In the genomic region with DNA sequence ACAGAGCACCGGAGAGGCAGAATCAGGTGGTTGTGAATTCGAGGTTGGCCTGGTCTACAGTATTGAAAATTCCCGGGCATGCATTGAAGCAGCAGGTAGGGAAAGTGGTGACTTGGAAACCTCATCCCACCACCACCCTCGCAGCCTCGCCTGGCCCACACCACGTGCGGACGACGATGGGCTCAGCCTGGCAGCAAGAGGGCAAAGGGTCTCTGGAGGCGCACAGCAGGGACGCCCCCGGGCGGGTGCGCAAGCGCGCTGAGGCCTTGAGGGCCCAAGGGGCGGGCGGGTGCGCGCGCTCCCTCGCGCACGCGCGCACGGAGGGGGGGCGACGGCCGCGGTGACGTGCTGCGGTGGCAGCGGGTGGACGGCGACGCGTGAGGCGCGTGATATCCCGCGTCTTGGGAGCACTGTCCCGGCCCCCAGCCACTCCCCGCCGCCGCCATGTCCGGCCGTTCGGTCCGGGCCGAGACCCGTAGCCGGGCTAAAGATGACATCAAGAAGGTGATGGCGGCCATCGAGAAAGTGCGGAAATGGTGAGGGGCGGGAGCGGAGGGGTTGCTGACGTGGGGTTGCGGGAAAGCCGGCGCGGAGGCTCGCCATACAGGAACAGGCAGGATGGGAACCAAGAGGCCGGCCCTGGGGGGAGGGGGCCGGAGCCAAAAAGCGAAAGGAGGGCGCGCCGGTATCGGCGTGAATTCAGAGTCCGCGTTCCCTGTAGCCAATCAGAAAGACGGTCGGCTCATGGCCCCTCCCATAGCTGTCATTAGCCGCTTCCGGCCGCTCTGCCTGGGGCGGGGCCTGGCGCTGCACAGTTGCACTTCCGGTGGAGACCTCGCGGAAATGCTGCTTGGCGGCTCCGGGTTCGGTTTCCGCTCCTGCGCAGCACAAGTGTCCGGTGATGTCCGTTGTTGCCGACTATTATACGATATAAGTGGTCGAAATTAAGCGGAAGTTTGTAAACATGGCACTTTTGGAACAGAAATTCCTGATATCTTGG, we compare ENCODE assay signal across 8 mouse cellular contexts. TPM values are rescaled to one million over a fixed set of nuclear protein-coding genes. Genes with fewer than 3 reads are reported as not detected.
DNase-seq lines count a peak whose midpoint lies in the region; ATAC-seq and TF ChIP-seq lines count a peak whose summit lies in the region.

A gene (plus strand): TSS at position 221 of the 1,000 bp plus-strand sequence.

- peaks cover 27% of the 10 kb centered on the region for H3K36me3 ChIP-seq in hindbrain, embryonic 13.5 days

- TF ChIP-seq CTCF in Patski (IDR thresholded peaks at IDR 0.05), result no peak

- H3K4me1 ChIP-seq in hindbrain, embryonic 13.5 days (replicated peaks), result peaks cover 21% of the 10 kb centered on the region

- POLR2A ChIA-PET in Patski (lab: Charles Lee), result interaction anchor here (1.4 to 1.6 kb wide), 2 partner anchors 16 to 19 kb away, joined by 4 read pairs; a partner anchor contains a TSS

- CTCF ChIA-PET in Patski (lab: Charles Lee), result no interaction called here

- peak; percentile 91 for ATAC-seq in Patski
- peak; percentile 97 for ATAC-seq in hindbrain, embryonic 13.5 days (ENCODE audit: low FRiP score)

- DNase-seq in Patski (ENCODE audit: low read depth, low spot score), result peak; percentile 88
- DNase-seq in cerebellum, postnatal 14 days, result peak; percentile 96 to 97
- peak; percentile 95 to 96 for DNase-seq in frontal cortex, postnatal 14 days (ENCODE audit: low spot score in 2 of 2)
- peak; percentile 83 to 91 for DNase-seq in layer of hippocampus, postnatal 25 days (ENCODE audit: extremely low spot score in 1 of 2, low spot score in 1 of 2)
- DNase-seq in lung, postnatal 25 days (ENCODE audit: low spot score), result peak; percentile 99
- peak; percentile 99 for DNase-seq in retina, embryonic 14.5 days (ENCODE audit: low spot score)
- DNase-seq in thymus, postnatal 4 days, result peak; percentile 95

- no peaks in the 10 kb centered on the region for H3K27me3 ChIP-seq in Patski
- no peaks in the 10 kb centered on the region for H3K27me3 ChIP-seq in hindbrain, embryonic 13.5 days

- no peaks in the 10 kb centered on the region for H3K9me3 ChIP-seq in hindbrain, embryonic 13.5 days

- H3K9ac ChIP-seq in hindbrain, embryonic 13.5 days, result peak within 1 kb of the TSS; percentile 91

- H3K4me3 ChIP-seq in hindbrain, embryonic 13.5 days, result peak within 1 kb of the TSS; percentile 63

- WGBS in hindbrain, embryonic 13.5 days, result 2% methylated on average over 93 of the region's 95 CpGs

- H3K27ac ChIP-seq in hindbrain, embryonic 13.5 days, result peak within 1 kb of the TSS; percentile 100

- in situ Hi-C loops in Patski (cut with MboI; ENCODE audit: low pct_unique_long_range_greater_than_20kb), result loop anchor here (10.0 kb wide), 1 partner anchor 154 kb away; no protein-coding TSS in a partner anchor

- peak within 1 kb of the TSS; percentile 93 for H3K4me2 ChIP-seq in hindbrain, embryonic 13.5 days

RNA-seq across cellular contexts. Expression of the gene that starts here (rescaled TPM):
- 43.5 TPM for polyA plus RNA-seq in Patski (2021)
- polyA plus RNA-seq in hindbrain, embryonic 13.5 days (2015; fragmentation: Nextera tagmentation; extraction: Ambion mirVana), result 45.3 and 52.1 TPM in 2 replicates
- 10 to 100 TPM; 49.6 to 53.7 TPM for total RNA-seq in layer of hippocampus, postnatal 25 days (2021)

Comparison
In these comparisons a context has a peak if more than half of its experiments do, and no peak if none do; other contexts are left out.
1. Peak in every context shown above with its lines: DNase-seq, ATAC-seq, H3K4me3 ChIP-seq and H3K27ac ChIP-seq.